Mouse (Mus musculus) olfactory bulb, adult 2 months (tissue): Measurements from ENCODE around the gene Agbl5.

Experiments used
- CTCF ChIP-seq: fragments of 200-500 bp; IDR thresholded peaks from 2 replicates; pipeline ENCODE4 v1.5.1; 2012; ENCODE audit warnings: low read depth, mild to moderate bottlenecking, low read length, moderate library complexity; ENCODE audit not compliant: insufficient read depth
- POLR2A ChIP-seq: fragments of 200-500 bp; IDR thresholded peaks from 2 replicates; pipeline ENCODE4 v1.6.1; 2012; ENCODE audit warnings: mild to moderate bottlenecking, low read depth, low read length, moderate library complexity; ENCODE audit not compliant: insufficient read depth

DNA sequence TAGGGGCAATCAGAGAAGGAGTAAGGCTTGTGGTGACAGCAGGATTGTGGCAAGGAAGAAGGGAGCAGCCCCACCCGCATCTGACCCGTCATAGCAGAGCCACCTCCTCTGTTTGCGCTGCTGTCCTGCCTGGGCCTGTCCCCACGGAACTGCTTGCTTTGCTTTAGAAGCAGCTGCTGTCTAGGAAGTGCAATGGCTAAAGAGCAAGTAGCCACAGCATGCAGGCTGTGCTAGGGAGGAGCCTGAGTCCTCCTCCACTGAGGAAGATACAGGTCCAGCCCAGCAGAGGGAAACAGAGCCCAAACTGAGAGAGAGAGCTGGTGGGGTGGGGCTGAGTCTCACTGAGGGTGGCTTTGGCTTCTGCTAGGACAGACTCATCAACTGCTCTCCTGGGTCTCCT, 24.6 kb upstream of the Agbl5 start:
- TF ChIP-seq CTCF (no peak), POLR2A (no peak)
